Mouse (Mus musculus) bone marrow macrophage, adult 2 months (primary cell): ENCODE results near the gene Runx1.

Experiments used
- CTCF ChIP-seq: IDR thresholded peaks from 2 replicates; pipeline ENCODE4 v1.5.1; 2012; ENCODE audit warnings: low read depth, mild to moderate bottlenecking, low read length, moderate library complexity
- POLR2A ChIP-seq: IDR thresholded peaks from 2 replicates; pipeline ENCODE4 v1.6.1; 2012; ENCODE audit warnings: mild to moderate bottlenecking, low read depth, low read length, borderline replicate concordance

- TF ChIP-seq CTCF, result no peak
- no peak for TF ChIP-seq POLR2A
Measured at GRCm38 (mm10) chr16:92690759-92691158, 135.2 kb downstream of the Runx1 start.
